Mouse (Mus musculus) CH12.LX (cell line): ENCODE data around the gene Ganab.

Source experiments
- CTCF ChIP-seq, 2 experiments: IDR thresholded peaks in 1 of 2; conservative IDR thresholded peaks in 1 of 2; 2 replicates each; pipeline ENCODE4 v1.5.1; 2011 to 2012; ENCODE audit warnings: low read depth in 2 of 2, low read length in 2 of 2, improper control_type of control experiment in 1 of 2, inconsistent platforms in 1 of 2, mild to moderate bottlenecking in 1 of 2, moderate library complexity in 1 of 2
- HCFC1 ChIP-seq: IDR thresholded peaks from 2 replicates; pipeline ENCODE4 v1.6.1; 2012; ENCODE audit warnings: low read depth, mild to moderate bottlenecking, inconsistent platforms, low read length, improper control_type of control experiment
- MAFK ChIP-seq: IDR thresholded peaks from 2 replicates; pipeline ENCODE4 v1.6.1; 2011; ENCODE audit warnings: low read length, improper control_type of control experiment; ENCODE audit not compliant: insufficient replicate concordance
- RAD21 ChIP-seq: IDR thresholded peaks from 2 replicates; pipeline ENCODE4 v1.6.1; 2011; ENCODE audit warnings: low read depth, mild to moderate bottlenecking, low read length, improper control_type of control experiment, moderate library complexity
- UBTF ChIP-seq: IDR thresholded peaks from 2 replicates; pipeline ENCODE4 v1.6.1; 2012; ENCODE audit warnings: low read depth, mild to moderate bottlenecking, inconsistent platforms, low read length, improper control_type of control experiment, moderate library complexity
- ZC3H11A ChIP-seq: IDR thresholded peaks from 2 replicates; pipeline ENCODE4 v1.6.1; 2012; ENCODE audit warnings: low read depth, mild to moderate bottlenecking, inconsistent platforms, low read length, improper control_type of control experiment

- TF ChIP-seq CTCF (conservative IDR thresholded peaks at IDR 0.05 in 1 of 2, IDR thresholded peaks at IDR 0.05 in 1 of 2; ENCODE audit: low read depth in 2 of 2, low read length in 2 of 2) (no peak), HCFC1 (no peak), RAD21 (no peak), MAFK (no peak), UBTF (no peak), ZC3H11A (no peak)
These were observed 32.9 kb downstream of the Ganab start for GRCm38 (mm10) chr19:8930771-8931170.
